Mouse (Mus musculus) cerebral cortex, adult 2 months (tissue): ENCODE results near the gene Ptprm.

Experiments used
- WGBS: fragments of 180-500 bp; shearing (Covaris S2); methylation state at CpG from one replicate; pipeline ENCODE4 v1.1.7; 2018; 5-methylcytosine and 5-hydroxymethylcytosine counted together

The Ptprm gene

GRCm38 (mm10) chr17:66671287-66671686 is 683.0 kb downstream of the Ptprm start:
- WGBS = 67% methylated on average over 8 of the region's 8 CpGs

DNA sequence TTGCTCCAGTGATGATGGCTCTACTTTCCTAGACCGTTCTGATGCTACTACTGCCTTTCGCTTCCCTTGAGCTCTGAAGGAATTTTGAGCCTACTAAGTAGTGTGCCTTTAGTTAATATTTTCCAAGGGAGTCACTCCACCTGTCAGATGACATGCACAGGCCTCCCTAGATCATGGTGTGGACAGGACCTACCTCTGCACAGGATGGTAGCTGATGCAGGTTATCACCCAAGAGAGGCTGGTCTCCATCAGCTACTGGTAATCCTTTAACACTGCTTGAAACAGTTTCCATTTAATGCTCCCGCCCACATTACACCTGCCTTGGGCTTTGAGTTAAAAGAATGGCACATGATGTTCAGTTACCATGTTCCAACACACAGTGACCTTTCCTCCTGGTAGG is 688.5 kb downstream of the Ptprm start:
- over 99% methylated on average over 3 of the region's 3 CpGs for WGBS

DNA sequence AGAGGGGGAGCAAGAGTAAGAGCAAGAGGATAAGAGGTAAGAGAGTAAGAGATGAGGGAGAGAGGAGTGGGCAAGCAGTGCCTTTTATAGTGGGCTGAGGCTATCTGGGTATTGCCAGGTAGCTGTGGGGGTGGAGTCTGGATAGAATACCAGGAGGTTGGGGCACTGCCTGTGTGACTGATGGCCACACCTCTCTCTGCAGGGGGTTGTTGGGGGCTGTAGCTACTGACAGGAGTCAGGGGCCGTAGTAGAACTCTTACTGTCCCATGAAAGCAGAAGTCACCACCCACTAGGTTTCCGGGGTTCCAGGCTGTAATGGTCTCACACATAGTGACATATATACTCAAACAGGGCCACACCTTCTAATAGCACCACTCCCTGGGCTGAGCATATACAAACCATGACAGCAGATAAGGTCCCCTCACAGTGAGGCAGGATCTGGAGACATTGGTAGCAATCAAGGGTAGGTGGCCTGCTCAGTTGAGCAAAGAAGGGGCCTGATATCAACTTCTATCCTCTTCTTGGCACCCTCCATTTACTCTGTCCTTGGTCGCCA is 689.0 kb downstream of the Ptprm start:
- 96% methylated on average over 3 of the region's 3 CpGs for WGBS

DNA sequence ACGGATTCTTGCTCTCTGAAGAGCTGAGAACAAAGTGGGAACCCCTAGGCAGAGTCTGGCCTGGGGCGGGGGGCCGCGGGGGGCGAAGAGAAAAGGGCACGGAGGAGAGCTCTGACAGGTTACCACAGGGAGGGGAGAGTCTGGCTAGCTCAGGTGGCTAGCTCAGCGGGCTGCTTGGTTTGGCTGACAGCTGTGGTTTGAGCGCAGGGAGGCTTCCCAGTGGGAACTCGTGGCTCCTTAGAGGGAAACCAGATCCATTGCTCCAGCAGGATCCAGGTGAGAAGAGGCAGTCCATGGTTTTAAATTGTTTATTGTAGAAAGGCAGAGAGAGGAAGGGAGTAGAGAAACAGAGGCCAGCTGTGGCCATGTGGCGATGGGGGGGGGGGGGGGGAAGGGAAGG is 689.5 kb downstream of the Ptprm start:
- WGBS = 83% methylated on average over 10 of the region's 10 CpGs

GRCm38 (mm10) chr17:66659242-66659641 is 695.0 kb downstream of the Ptprm start:
- WGBS = 42% methylated on average over 3 of the region's 3 CpGs

GRCm38 (mm10) chr17:66637951-66638722 is 716.1 kb downstream of the Ptprm start:
- WGBS = 79% methylated on average over 7 of the region's 7 CpGs

- 72% methylated on average over 13 of the region's 13 CpGs for WGBS
Measured at GRCm38 (mm10) chr17:66619996-66620656, 734.1 kb downstream of the Ptprm start.

- 86% methylated on average over 3 of the region's 3 CpGs for WGBS
Measured at GRCm38 (mm10) chr17:66619255-66619826, 734.9 kb downstream of the Ptprm start.
